Mouse (Mus musculus): ENCODE data around the gene Prdx6b.

The Prdx6b gene

DNA sequence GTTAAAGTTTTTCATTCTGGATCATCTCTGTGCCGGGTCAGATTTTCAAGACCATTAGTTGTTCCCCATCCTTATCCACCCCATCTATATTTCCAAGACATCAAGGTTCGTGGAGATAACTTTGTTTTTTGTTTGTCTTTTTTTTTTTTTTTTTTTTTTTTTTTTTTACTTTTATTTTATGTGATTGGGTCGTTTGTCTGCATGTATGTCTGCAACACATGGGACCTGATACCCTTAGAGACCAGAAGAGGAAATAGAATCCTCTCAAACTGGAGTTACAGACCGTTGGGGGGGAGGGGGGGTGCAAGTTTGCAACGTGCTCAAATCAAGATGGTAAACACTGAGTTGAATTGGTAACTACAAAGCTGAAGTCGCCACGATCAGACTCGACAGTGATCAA, at the start of gene Prdx6b:
Gene Prdx6b (plus strand): TSS at position 301 of the 400 bp plus-strand sequence.
- Histone ChIP-seq H3K4me1 (replicated peaks; ENCODE audit: low read depth, low read length) (no peaks in the 10 kb centered on the region), H3K4me3 (replicated peaks; ENCODE audit: low read length) (no peak within 1 kb of the TSS), H3K36me3 (ENCODE audit: insufficient read depth, low read length) (no peaks in the 10 kb centered on the region), H3K9me3 (ENCODE audit: low read length) (no peaks in the 10 kb centered on the region), H3K27me3 (ENCODE audit: insufficient read depth, low read length) (peaks cover 7% of the 10 kb centered on the region)
- no peak for TF ChIP-seq NANOG (IDR thresholded peaks at IDR 0.05; ENCODE audit: borderline replicate concordance, low read length)
- no peak for TF ChIP-seq CTCF (conservative IDR thresholded peaks at IDR 0.05; ENCODE audit: low read length)
- TF ChIP-seq POU5F1 (IDR thresholded peaks at IDR 0.05; ENCODE audit: borderline replicate concordance, low read length), result no peak

DNA sequence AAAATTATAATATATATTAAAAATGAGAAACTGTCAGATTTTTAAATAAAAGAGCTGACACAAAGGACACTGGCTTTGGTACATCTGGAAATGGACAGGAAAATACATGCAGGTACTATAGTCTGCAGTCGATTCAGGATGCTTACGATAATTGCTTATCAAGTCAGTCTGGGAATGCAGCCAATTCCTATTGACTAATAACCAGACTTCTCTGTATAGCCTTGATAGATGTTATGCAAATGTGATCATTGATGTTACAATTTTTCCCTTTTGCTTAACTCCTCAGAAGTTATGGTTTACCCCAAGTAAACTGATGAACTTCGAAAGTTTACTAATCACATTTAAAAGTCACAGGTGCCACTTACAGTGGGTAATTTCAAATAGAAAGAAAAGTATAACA, 44.8 kb upstream of the Prdx6b start:
- Histone ChIP-seq H3K36me3 (ENCODE audit: insufficient read depth, low read length) (no peaks in the 10 kb centered on the region), H3K4me3 (replicated peaks; ENCODE audit: low read length) (no peak overlapping the region)

DNA sequence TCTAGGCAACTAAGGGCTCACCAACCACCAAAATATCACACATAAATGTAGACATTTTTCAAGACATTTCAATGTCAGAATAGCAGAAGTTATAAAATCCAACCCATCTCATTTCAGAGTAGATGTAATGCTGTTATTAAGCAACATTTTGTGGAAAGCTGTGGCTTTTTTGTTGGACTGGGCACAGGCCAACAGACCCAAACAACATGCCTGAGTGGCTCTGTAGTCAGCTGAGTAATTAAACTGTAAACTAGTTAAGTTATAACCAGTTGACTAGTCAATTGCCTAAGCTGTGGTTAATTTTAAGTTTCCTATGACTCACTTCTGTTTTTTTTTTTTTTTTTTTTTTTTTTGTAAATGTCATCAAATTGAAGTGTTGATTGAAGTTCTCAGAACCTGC, 44.4 kb upstream of the Prdx6b start:
- TF ChIP-seq POU5F1 (IDR thresholded peaks at IDR 0.05; ENCODE audit: borderline replicate concordance, low read length) (no peak), NANOG (IDR thresholded peaks at IDR 0.05; ENCODE audit: borderline replicate concordance, low read length) (no peak), CTCF (conservative IDR thresholded peaks at IDR 0.05; ENCODE audit: low read length) (no peak)
- Histone ChIP-seq H3K4me3 (replicated peaks; ENCODE audit: low read length) (no peak overlapping the region), H3K36me3 (ENCODE audit: insufficient read depth, low read length) (no peaks in the 10 kb centered on the region), H3K4me1 (replicated peaks; ENCODE audit: low read depth, low read length) (no peaks in the 10 kb centered on the region), H3K9me3 (ENCODE audit: low read length) (peaks cover 23% of the 10 kb centered on the region), H3K27me3 (ENCODE audit: insufficient read depth, low read length) (no peaks in the 10 kb centered on the region)

More for the DNA sequence above, 44.8 kb upstream of the Prdx6b start:
- no peak for TF ChIP-seq CTCF (conservative IDR thresholded peaks at IDR 0.05; ENCODE audit: low read length)
- TF ChIP-seq NANOG (IDR thresholded peaks at IDR 0.05; ENCODE audit: borderline replicate concordance, low read length), result no peak
- TF ChIP-seq POU5F1 (IDR thresholded peaks at IDR 0.05; ENCODE audit: borderline replicate concordance, low read length), result no peak
- no peaks in the 10 kb centered on the region for H3K4me1 ChIP-seq (replicated peaks; ENCODE audit: low read depth, low read length)
- peaks cover 23% of the 10 kb centered on the region for H3K9me3 ChIP-seq (ENCODE audit: low read length)
- H3K27me3 ChIP-seq (ENCODE audit: insufficient read depth, low read length), result no peaks in the 10 kb centered on the region

DNA sequence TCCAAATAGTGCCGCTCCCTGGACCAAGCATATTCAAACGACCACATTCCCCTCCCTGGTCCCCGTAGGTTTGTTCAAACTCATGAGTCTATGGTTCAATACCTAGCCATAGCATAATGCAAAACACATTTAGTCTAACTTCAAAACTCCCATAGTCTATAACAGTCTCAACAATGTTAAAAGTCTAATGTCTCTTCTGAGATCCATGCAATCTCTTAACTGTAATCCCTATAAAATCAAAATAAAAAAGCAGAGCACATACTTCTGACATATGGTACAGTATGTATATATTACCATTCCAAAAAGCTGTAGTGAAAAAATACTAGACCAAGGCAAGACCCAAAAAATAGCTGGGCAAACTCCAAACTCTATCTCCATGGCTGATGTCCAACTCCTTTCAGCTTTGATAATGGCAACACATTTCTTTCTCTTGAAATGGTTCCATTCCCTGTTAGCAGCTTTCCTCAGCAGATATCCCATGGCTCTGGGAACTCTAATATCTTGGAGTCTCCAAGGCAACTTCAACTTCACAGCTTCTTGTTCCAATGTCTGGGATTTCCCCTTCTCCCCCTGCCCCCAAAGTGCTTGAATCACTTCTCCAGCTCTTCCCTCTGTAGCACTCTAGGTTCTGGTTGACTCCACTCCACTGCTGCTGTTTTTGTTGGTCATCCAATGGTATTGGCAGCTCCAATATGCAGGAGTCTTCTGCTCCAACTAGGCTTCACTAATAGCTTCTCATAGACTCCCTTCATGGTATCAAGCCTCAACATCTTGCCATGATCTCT, 32.2 kb upstream of the Prdx6b start:
- H3K36me3 ChIP-seq (ENCODE audit: insufficient read depth, low read length), result no peaks in the 10 kb centered on the region
- H3K4me3 ChIP-seq (replicated peaks; ENCODE audit: low read length), result no peak overlapping the region
- TF ChIP-seq NANOG (IDR thresholded peaks at IDR 0.05; ENCODE audit: borderline replicate concordance, low read length), result no peak
- no peak for TF ChIP-seq CTCF (conservative IDR thresholded peaks at IDR 0.05; ENCODE audit: low read length)
- TF ChIP-seq POU5F1 (IDR thresholded peaks at IDR 0.05; ENCODE audit: borderline replicate concordance, low read length), result no peak
- H3K9me3 ChIP-seq (ENCODE audit: low read length), result no peaks in the 10 kb centered on the region
- no peaks in the 10 kb centered on the region for H3K27me3 ChIP-seq (ENCODE audit: insufficient read depth, low read length)
- no peaks in the 10 kb centered on the region for H3K4me1 ChIP-seq (replicated peaks; ENCODE audit: low read depth, low read length)

DNA sequence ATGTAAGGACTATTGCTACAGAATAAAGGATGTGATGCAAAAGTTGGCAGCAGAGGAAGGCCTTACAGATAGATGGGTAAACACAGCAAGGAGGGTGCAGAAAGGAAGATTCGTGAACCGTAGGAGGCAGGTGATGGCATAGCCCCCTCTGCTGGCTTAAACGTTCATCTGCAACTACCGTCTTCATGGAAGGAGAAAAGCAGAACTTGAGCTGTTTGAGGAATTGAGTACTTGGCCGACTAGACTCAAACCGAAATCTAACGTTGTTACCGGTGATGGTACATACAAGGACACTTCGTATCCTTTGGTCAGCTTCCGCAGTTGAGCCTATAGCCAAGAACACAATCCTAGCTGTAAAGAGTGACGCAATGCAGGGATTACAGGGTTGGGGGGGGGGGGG, 25.4 kb upstream of the Prdx6b start:
- H3K4me1 ChIP-seq (replicated peaks; ENCODE audit: low read depth, low read length), result no peaks in the 10 kb centered on the region

DNA sequence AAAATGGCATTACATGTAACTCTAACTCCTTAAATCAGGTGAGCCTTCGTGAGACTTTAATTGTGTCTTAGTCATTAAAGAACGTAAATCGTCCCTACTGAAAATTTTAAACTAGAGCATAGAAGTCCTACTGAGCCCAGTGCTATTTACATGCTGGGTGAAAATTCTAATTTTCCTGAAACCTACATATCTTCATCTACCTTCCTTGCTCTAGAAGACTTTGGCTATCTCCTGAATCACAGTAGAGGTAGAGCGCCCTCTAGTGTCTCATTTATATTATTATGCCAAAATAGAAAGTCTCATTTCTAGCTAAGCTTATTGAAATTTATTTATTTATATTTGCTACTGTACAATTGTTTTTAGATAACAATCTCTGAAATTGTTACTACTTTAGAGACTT, 24.2 kb upstream of the Prdx6b start:
- Histone ChIP-seq H3K4me1 (replicated peaks; ENCODE audit: low read depth, low read length) (no peaks in the 10 kb centered on the region), H3K36me3 (ENCODE audit: insufficient read depth, low read length) (no peaks in the 10 kb centered on the region), H3K27me3 (ENCODE audit: insufficient read depth, low read length) (no peaks in the 10 kb centered on the region), H3K4me3 (replicated peaks; ENCODE audit: low read length) (no peak overlapping the region), H3K9me3 (ENCODE audit: low read length) (no peaks in the 10 kb centered on the region)
- peak; percentile 62 for TF ChIP-seq CTCF (conservative IDR thresholded peaks at IDR 0.05; ENCODE audit: low read length)
- TF ChIP-seq POU5F1 (IDR thresholded peaks at IDR 0.05; ENCODE audit: borderline replicate concordance, low read length), result no peak

More for the DNA sequence above, 25.4 kb upstream of the Prdx6b start:
- TF ChIP-seq POU5F1 (IDR thresholded peaks at IDR 0.05; ENCODE audit: borderline replicate concordance, low read length) (no peak), CTCF (conservative IDR thresholded peaks at IDR 0.05; ENCODE audit: low read length) (peak; percentile 55), NANOG (IDR thresholded peaks at IDR 0.05; ENCODE audit: borderline replicate concordance, low read length) (no peak)
- H3K4me3 ChIP-seq (replicated peaks; ENCODE audit: low read length), result no peak overlapping the region
- no peaks in the 10 kb centered on the region for H3K9me3 ChIP-seq (ENCODE audit: low read length)
- H3K27me3 ChIP-seq (ENCODE audit: insufficient read depth, low read length), result no peaks in the 10 kb centered on the region
- no peaks in the 10 kb centered on the region for H3K36me3 ChIP-seq (ENCODE audit: insufficient read depth, low read length)

DNA sequence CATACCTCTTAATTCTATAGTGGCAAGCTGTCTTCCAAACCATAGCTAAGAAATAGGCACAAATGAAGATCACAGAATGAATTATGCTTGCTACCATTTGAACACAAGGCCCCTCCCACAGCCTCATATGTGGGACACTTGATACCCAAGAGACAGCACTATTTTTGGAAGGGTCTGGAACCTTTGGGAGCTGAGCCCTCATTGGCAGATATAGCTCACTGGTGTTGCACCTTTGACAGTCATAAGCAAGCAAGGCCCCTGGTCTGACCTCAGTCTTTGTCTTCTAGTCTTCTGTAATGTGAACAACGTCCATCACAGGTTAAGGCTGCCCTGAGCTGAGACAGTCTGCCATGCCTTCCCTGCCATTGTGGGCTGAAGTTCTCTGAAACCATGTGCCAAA, 20.8 kb upstream of the Prdx6b start:
- no peaks in the 10 kb centered on the region for H3K27me3 ChIP-seq (ENCODE audit: insufficient read depth, low read length)
- no peak overlapping the region for H3K4me3 ChIP-seq (replicated peaks; ENCODE audit: low read length)
- no peaks in the 10 kb centered on the region for H3K4me1 ChIP-seq (replicated peaks; ENCODE audit: low read depth, low read length)
- no peaks in the 10 kb centered on the region for H3K36me3 ChIP-seq (ENCODE audit: insufficient read depth, low read length)
- H3K9me3 ChIP-seq (ENCODE audit: low read length), result no peaks in the 10 kb centered on the region
- TF ChIP-seq CTCF (conservative IDR thresholded peaks at IDR 0.05; ENCODE audit: low read length) (no peak), NANOG (IDR thresholded peaks at IDR 0.05; ENCODE audit: borderline replicate concordance, low read length) (no peak), POU5F1 (IDR thresholded peaks at IDR 0.05; ENCODE audit: borderline replicate concordance, low read length) (no peak)

DNA sequence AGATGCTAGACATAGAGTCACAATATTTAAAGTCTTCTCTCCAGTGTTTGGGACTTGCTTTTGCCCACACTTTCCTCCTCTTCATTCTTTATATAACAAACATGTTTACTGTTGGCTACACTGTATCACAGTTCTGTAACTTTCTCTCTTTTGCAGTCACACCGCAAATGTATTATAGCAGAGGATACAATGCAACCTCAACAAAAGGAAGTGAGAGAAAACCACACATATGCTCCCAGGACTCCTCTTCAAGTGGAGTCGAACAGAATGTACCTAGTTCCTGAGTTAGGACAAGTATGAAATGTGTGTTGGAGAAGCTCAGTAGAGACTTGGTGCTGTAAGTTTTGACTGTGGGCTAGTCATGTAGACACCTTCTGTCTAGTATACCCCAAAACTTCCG, 19.2 kb upstream of the Prdx6b start:
- H3K4me3 ChIP-seq (replicated peaks; ENCODE audit: low read length), result no peak overlapping the region
- no peaks in the 10 kb centered on the region for H3K27me3 ChIP-seq (ENCODE audit: insufficient read depth, low read length)
- TF ChIP-seq NANOG (IDR thresholded peaks at IDR 0.05; ENCODE audit: borderline replicate concordance, low read length), result no peak
- no peak for TF ChIP-seq CTCF (conservative IDR thresholded peaks at IDR 0.05; ENCODE audit: low read length)
- TF ChIP-seq POU5F1 (IDR thresholded peaks at IDR 0.05; ENCODE audit: borderline replicate concordance, low read length), result no peak
- H3K4me1 ChIP-seq (replicated peaks; ENCODE audit: low read depth, low read length), result no peaks in the 10 kb centered on the region
- no peaks in the 10 kb centered on the region for H3K9me3 ChIP-seq (ENCODE audit: low read length)
- no peaks in the 10 kb centered on the region for H3K36me3 ChIP-seq (ENCODE audit: insufficient read depth, low read length)

DNA sequence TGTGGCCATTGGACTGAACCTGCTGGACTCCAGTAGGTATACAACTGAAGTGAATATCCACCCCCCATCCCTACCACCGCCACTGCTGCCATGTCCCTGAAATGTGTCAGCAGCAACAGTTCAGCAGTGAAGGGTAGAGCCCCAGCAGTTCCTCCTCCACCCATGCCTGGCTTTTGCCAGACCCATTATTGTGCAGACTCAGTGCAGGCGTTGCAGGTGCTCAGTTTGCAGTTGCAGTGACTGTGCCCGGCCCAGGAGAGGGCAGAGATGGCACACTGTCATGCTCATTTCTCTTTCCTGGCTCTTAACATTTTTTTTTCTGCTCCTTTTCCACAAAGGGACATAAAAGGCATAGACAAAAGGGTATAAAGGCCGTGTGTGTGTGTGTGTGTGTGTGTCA, 18.5 kb upstream of the Prdx6b start:
- H3K4me3 ChIP-seq (replicated peaks; ENCODE audit: low read length), result no peak overlapping the region
- no peak for TF ChIP-seq NANOG (IDR thresholded peaks at IDR 0.05; ENCODE audit: borderline replicate concordance, low read length)
- no peak for TF ChIP-seq CTCF (conservative IDR thresholded peaks at IDR 0.05; ENCODE audit: low read length)
- no peak for TF ChIP-seq POU5F1 (IDR thresholded peaks at IDR 0.05; ENCODE audit: borderline replicate concordance, low read length)
- no peaks in the 10 kb centered on the region for H3K36me3 ChIP-seq (ENCODE audit: insufficient read depth, low read length)
- no peaks in the 10 kb centered on the region for H3K9me3 ChIP-seq (ENCODE audit: low read length)
- no peaks in the 10 kb centered on the region for H3K4me1 ChIP-seq (replicated peaks; ENCODE audit: low read depth, low read length)
- H3K27me3 ChIP-seq (ENCODE audit: insufficient read depth, low read length), result no peaks in the 10 kb centered on the region
